Mouse (Mus musculus) ES-Bruce4 (cell line): Measurements from ENCODE around the gene Cops9. TPM values are rescaled to one million over a fixed set of nuclear protein-coding genes. Genes with fewer than 3 reads are reported as not detected.
A peak's percentile ranks its signal among the peaks of the same experiment; 100 is the strongest.

Experiments
- H3K27ac ChIP-seq: 2 replicates; pipeline ENCODE4 v1.5.1; 2012; ENCODE audit warnings: low read length, inconsistent platforms; ENCODE audit not compliant: insufficient read depth
- H3K27me3 ChIP-seq: 2 replicates; pipeline ENCODE4 v1.6.1; 2012; ENCODE audit warnings: mild to moderate bottlenecking, low read length, inconsistent platforms; ENCODE audit not compliant: control insufficient read depth, poor library complexity, insufficient read depth, severe bottlenecking
- H3K36me3 ChIP-seq: 2 replicates; pipeline ENCODE4 v1.6.1; 2012; ENCODE audit warnings: inconsistent platforms, mild to moderate bottlenecking, low read length, moderate library complexity; ENCODE audit not compliant: control insufficient read depth, poor library complexity, insufficient read depth, severe bottlenecking
- H3K4me1 ChIP-seq: one replicate; pipeline ENCODE4 v1.8.1; 2011; ENCODE audit warnings: low read length; ENCODE audit not compliant: control insufficient read depth, insufficient read depth
- H3K4me3 ChIP-seq: 2 replicates; pipeline ENCODE4 v1.5.1; 2011; ENCODE audit warnings: low read depth, mild to moderate bottlenecking, low read length
- H3K9ac ChIP-seq: 2 replicates; pipeline ENCODE4 v1.6.1; 2012; ENCODE audit warnings: low read depth, mild to moderate bottlenecking, inconsistent platforms; ENCODE audit not compliant: poor library complexity, severe bottlenecking
- H3K9me3 ChIP-seq: replicated peaks from 2 replicates; pipeline ENCODE4 v1.6.1; 2012; ENCODE audit warnings: mild to moderate bottlenecking, low read length, inconsistent platforms; ENCODE audit not compliant: control insufficient read depth, poor library complexity, insufficient read depth, severe bottlenecking
- CTCF ChIP-seq: IDR thresholded peaks from one replicate; pipeline ENCODE4 v1.8.1; 2011; ENCODE audit warnings: low read depth, low read length
- EP300 ChIP-seq: IDR thresholded peaks from 2 replicates; pipeline ENCODE4 v1.6.1; 2011; ENCODE audit warnings: low read depth, low read length; ENCODE audit not compliant: insufficient read depth
- POLR2A ChIP-seq: IDR thresholded peaks from one replicate; pipeline ENCODE4 v1.8.1; 2011; ENCODE audit warnings: low read length; ENCODE audit not compliant: insufficient read depth
- polyA plus RNA-seq: library from polyadenylated mRNA; stranded (reverse); fragments of >200 nt; gene quantifications from 2 replicates; pipeline ENCODE4 v1.2.4, GENCODE M21; 2011; ENCODE audit warnings: low read depth; ENCODE audit not compliant: missing spikeins, insufficient read depth, insufficient read length

Cops9 gene
- polyA plus RNA-seq, 1 experiment: 107 TPM

- no peak overlapping the region for H3K27ac ChIP-seq
- H3K9ac ChIP-seq: no peak overlapping the region
- peaks cover 2% of the 10 kb centered on the region for H3K4me1 ChIP-seq
- H3K36me3 ChIP-seq: no peaks in the 10 kb centered on the region
- no peak for TF ChIP-seq CTCF
- TF ChIP-seq EP300: no peak
- no peak for TF ChIP-seq POLR2A
- no peaks in the 10 kb centered on the region for H3K9me3 ChIP-seq
- H3K4me3 ChIP-seq: no peak overlapping the region
- no peaks in the 10 kb centered on the region for H3K27me3 ChIP-seq
Observed at GRCm38 (mm10) chr1:92632196-92632595, 9.6 kb downstream of the Cops9 start.

GRCm38 (mm10) chr1:92628227-92628626 lies 13.6 kb downstream of the Cops9 start:
- Histone ChIP-seq H3K27me3 (no peaks in the 10 kb centered on the region), H3K9ac (no peak overlapping the region), H3K4me3 (no peak overlapping the region)

GRCm38 (mm10) chr1:92618360-92618759 lies 23.4 kb downstream of the Cops9 start:
- no peak overlapping the region for H3K27ac ChIP-seq
- H3K4me3 ChIP-seq: no peak overlapping the region
- TF ChIP-seq POLR2A: no peak
- no peak for TF ChIP-seq CTCF
- no peak for TF ChIP-seq EP300
- H3K9ac ChIP-seq: no peak overlapping the region
- no peaks in the 10 kb centered on the region for H3K9me3 ChIP-seq
- no peaks in the 10 kb centered on the region for H3K27me3 ChIP-seq
- no peaks in the 10 kb centered on the region for H3K36me3 ChIP-seq
- H3K4me1 ChIP-seq: no peaks in the 10 kb centered on the region

More at GRCm38 (mm10) chr1:92628227-92628626, 13.6 kb downstream of the Cops9 start:
- Histone ChIP-seq H3K27ac (no peak overlapping the region), H3K9me3 (no peaks in the 10 kb centered on the region), H3K4me1 (no peaks in the 10 kb centered on the region), H3K36me3 (no peaks in the 10 kb centered on the region)
- TF ChIP-seq EP300 (no peak), POLR2A (no peak), CTCF (no peak)

DNA sequence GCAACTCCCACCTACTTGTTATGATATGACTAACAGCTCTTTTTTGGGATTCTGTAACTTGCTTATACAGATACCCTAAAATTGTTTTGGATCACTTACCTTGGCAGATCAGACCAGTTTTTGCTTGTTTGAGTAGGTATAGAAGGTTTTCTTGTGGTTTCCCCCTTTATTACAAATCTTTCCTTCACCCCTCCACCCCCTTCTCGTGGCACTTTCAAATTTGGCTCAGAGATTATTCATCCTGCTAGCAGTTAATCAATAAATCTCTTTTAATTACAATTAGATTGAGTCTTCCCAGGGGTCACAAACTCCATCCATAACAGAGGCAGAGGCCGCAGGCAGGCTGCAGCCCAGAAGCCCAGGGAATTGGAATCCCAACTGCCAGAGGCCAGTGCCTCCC lies 24.3 kb downstream of the Cops9 start, which contains the start of gene Olfr12:
TSS of gene Olfr12 (plus strand) at position 301 of the 400 bp plus-strand sequence.
- Histone ChIP-seq H3K27me3 (no peaks in the 10 kb centered on the region), H3K9me3 (no peaks in the 10 kb centered on the region)
- TF ChIP-seq POLR2A: no peak

GRCm38 (mm10) chr1:92616046-92616445 lies 25.7 kb downstream of the Cops9 start:
- H3K27me3 ChIP-seq: no peaks in the 10 kb centered on the region
- H3K36me3 ChIP-seq: no peaks in the 10 kb centered on the region
- no peaks in the 10 kb centered on the region for H3K9me3 ChIP-seq
- TF ChIP-seq EP300 (no peak), POLR2A (no peak), CTCF (no peak)
- no peaks in the 10 kb centered on the region for H3K4me1 ChIP-seq
- H3K4me3 ChIP-seq: no peak overlapping the region
- H3K9ac ChIP-seq: no peak overlapping the region
- H3K27ac ChIP-seq: no peak overlapping the region

More for the DNA sequence above, 24.3 kb downstream of the Cops9 start, which contains the start of gene Olfr12:
- no peak within 1 kb of the TSS for H3K4me3 ChIP-seq
- H3K27ac ChIP-seq: no peak within 1 kb of the TSS
- H3K9ac ChIP-seq: no peak within 1 kb of the TSS
- H3K4me1 ChIP-seq: no peaks in the 10 kb centered on the region
- no peaks in the 10 kb centered on the region for H3K36me3 ChIP-seq

GRCm38 (mm10) chr1:92614516-92614915 lies 27.3 kb downstream of the Cops9 start:
- no peak overlapping the region for H3K4me3 ChIP-seq
- no peaks in the 10 kb centered on the region for H3K4me1 ChIP-seq
- H3K9me3 ChIP-seq: no peaks in the 10 kb centered on the region
- TF ChIP-seq CTCF (peak; percentile 1), POLR2A (no peak)
- H3K36me3 ChIP-seq: no peaks in the 10 kb centered on the region
- H3K27ac ChIP-seq: no peak overlapping the region
- no peak overlapping the region for H3K9ac ChIP-seq
- H3K27me3 ChIP-seq: no peaks in the 10 kb centered on the region
